Mouse (Mus musculus) forebrain, embryonic 14.5 days (tissue): ENCODE measurements around the gene Itpk1. TPM values are rescaled to one million over a fixed set of nuclear protein-coding genes. Genes with fewer than 3 reads are reported as not detected.

Source experiments
- ATAC-seq: fragments of 200-750 bp; cut with Nextera tagmentation; 2 replicates; pipeline ENCODE4 v1.8.0; 2017; ENCODE audit warnings: mild to moderate bottlenecking, moderate library complexity
- DNase-seq: peaks from one replicate; pipeline ENCODE4 v3.0.0-alpha.2; 2015; ENCODE audit warnings: low spot score
- H3K27ac ChIP-seq: fragments of 300-500 bp; sonication (generic); 2 replicates; pipeline ENCODE4 v1.5.1; 2014; ENCODE audit warnings: low read depth, mild to moderate bottlenecking, control low read depth, low read length, moderate library complexity
- H3K27me3 ChIP-seq: fragments of 300-500 bp; sonication (generic); replicated peaks from 2 replicates; pipeline ENCODE4 v1.6.1; 2014; ENCODE audit warnings: low read length, control low read depth, mixed read lengths; ENCODE audit not compliant: control insufficient read depth, insufficient read depth
- H3K36me3 ChIP-seq: fragments of 300-500 bp; sonication (generic); 2 replicates; pipeline ENCODE4 v1.6.1; 2014; ENCODE audit warnings: low read length, control low read depth; ENCODE audit not compliant: control insufficient read depth, insufficient read depth
- H3K4me1 ChIP-seq: fragments of 300-500 bp; sonication (generic); 2 replicates; pipeline ENCODE4 v1.6.1; 2014; ENCODE audit warnings: antibody characterized with exemption, low read length, control low read depth; ENCODE audit not compliant: control insufficient read depth, insufficient read depth
- H3K4me2 ChIP-seq: fragments of 300-500 bp; sonication (generic); 2 replicates; pipeline ENCODE4 v1.6.1; 2014; ENCODE audit warnings: mild to moderate bottlenecking, control low read depth, low read length
- H3K4me3 ChIP-seq: fragments of 300-500 bp; sonication (generic); 2 replicates; pipeline ENCODE4 v1.5.1; 2014; ENCODE audit warnings: low read depth, low read length, control low read depth
- H3K9ac ChIP-seq: fragments of 300-500 bp; sonication (generic); 2 replicates; pipeline ENCODE4 v1.6.1; 2014; ENCODE audit warnings: mild to moderate bottlenecking, low read length, control low read depth, moderate library complexity
- H3K9me3 ChIP-seq: fragments of 300-500 bp; sonication (generic); replicated peaks from 2 replicates; pipeline ENCODE4 v1.6.1; 2016; ENCODE audit warnings: low read length, control low read depth, mixed read lengths; ENCODE audit not compliant: control insufficient read depth
- WGBS: fragments of 180-500 bp; shearing (Covaris S2); extraction: QIAGEN DNeasy Blood & Tissue Kit; methylation state at CpG from one replicate; pipeline ENCODE4 v1.1.7; 2014; 5-methylcytosine and 5-hydroxymethylcytosine counted together
- microRNA counts: library from miRNA; unstranded; fragments of <30 nt; microRNA quantifications from one replicate; lab custom pipeline; 2016
- microRNA-seq: library from miRNA; unstranded; fragments of <30 nt; microRNA quantifications from one replicate; pipeline ENCODE4, GENCODE M21; 2016
- polyA plus RNA-seq: library from polyadenylated mRNA; unstranded; fragments of >200 nt; fragmentation: Nextera tagmentation; extraction: Ambion mirVana; gene quantifications from 2 replicates; pipeline ENCODE4 v1.2.1, GENCODE M21; 2014

Itpk1 gene
- polyA plus RNA-seq, 1 experiment from 2014 or later: 47.1 TPM

- Histone ChIP-seq H3K4me3 (no peak overlapping the region), H3K4me1 (peaks cover 4% of the 10 kb centered on the region; the same call in 1 of the 2 replicates), H3K9me3 (no peaks in the 10 kb centered on the region), H3K4me2 (no peak overlapping the region), H3K27ac (no peak overlapping the region), H3K36me3 (no peaks in the 10 kb centered on the region), H3K9ac (no peak overlapping the region), H3K27me3 (no peaks in the 10 kb centered on the region)
- ATAC-seq (no peak), DNase-seq (no peak)
- 58% methylated on average over 3 of the region's 3 CpGs for WGBS
These were observed 180.5 kb downstream of the Itpk1 start for GRCm38 (mm10) chr12:102524216-102524615.

GRCm38 (mm10) chr12:102521777-102522319, 182.9 kb downstream of the Itpk1 start:
- no peak overlapping the region for H3K27ac ChIP-seq
- H3K4me2 ChIP-seq: no peak overlapping the region
- H3K4me3 ChIP-seq: no peak overlapping the region
- H3K36me3 ChIP-seq: no peaks in the 10 kb centered on the region
- ATAC-seq: peak; percentile 29; the same call in 1 of the 2 replicates
- no peak overlapping the region for H3K9ac ChIP-seq
- peaks cover 4% of the 10 kb centered on the region; the same call in 1 of the 2 replicates for H3K4me1 ChIP-seq
- H3K9me3 ChIP-seq: no peaks in the 10 kb centered on the region
- H3K27me3 ChIP-seq: no peaks in the 10 kb centered on the region
- DNase-seq: peak; percentile 62
- WGBS: 24% methylated on average over 13 of the region's 13 CpGs

GRCm38 (mm10) chr12:102519929-102520720, 184.6 kb downstream of the Itpk1 start:
- no peak for ATAC-seq
- no peaks in the 10 kb centered on the region for H3K9me3 ChIP-seq
- H3K27me3 ChIP-seq: no peaks in the 10 kb centered on the region
- H3K4me3 ChIP-seq: no peak overlapping the region
- H3K9ac ChIP-seq: no peak overlapping the region
- H3K27ac ChIP-seq: no peak overlapping the region
- no peak for DNase-seq
- 88% methylated on average over 12 of the region's 12 CpGs for WGBS
- H3K4me2 ChIP-seq: no peak overlapping the region
- H3K4me1 ChIP-seq: peaks cover 4% of the 10 kb centered on the region; the same call in 1 of the 2 replicates
- H3K36me3 ChIP-seq: no peaks in the 10 kb centered on the region

MicroRNA genes within 50 kb of the gene (microRNA counts, 519-probe panel; counts per million panel counts)
- microRNA mmu-miR-1936 (lab: Ali Mortazavi, UCI): not detected

Small RNA genes within 50 kb of the gene (microRNA-seq; reads per million reads assigned to microRNA genes)
- not detected for gene Mir1936

Other genes starting within 250 kb of the Itpk1 start
- 34.1 and 34.2 TPM in 2 replicates for gene Golga5, start 235.8 kb downstream of the Itpk1 start, polyA plus RNA-seq
- gene Chga, start 150.0 kb downstream of the Itpk1 start, polyA plus RNA-seq: 63.3 and 76.8 TPM in 2 replicates
- 47.0 and 59.8 TPM in 2 replicates for gene Moap1, start 38.7 kb upstream of the Itpk1 start, polyA plus RNA-seq
- 12.3 and 14.2 TPM in 2 replicates for gene Tmem251, start 38.8 kb upstream of the Itpk1 start, polyA plus RNA-seq
- gene Gm28051, start 52.8 kb upstream of the Itpk1 start, polyA plus RNA-seq: not detected in 2 replicates
- 30.6 and 36.6 TPM in 2 replicates for gene Gon7, start 52.9 kb upstream of the Itpk1 start, polyA plus RNA-seq
- 53.0 and 58.2 TPM in 2 replicates for gene Ubr7, start 53.0 kb upstream of the Itpk1 start, polyA plus RNA-seq
- gene Gm20604, start 53.7 kb upstream of the Itpk1 start, polyA plus RNA-seq: 40.4 and 41.3 TPM in 2 replicates
- 15.6 and 17.2 TPM in 2 replicates for gene Btbd7, start 173.5 kb upstream of the Itpk1 start, polyA plus RNA-seq
- not detected in 2 replicates for gene Cox8c, start 194.4 kb upstream of the Itpk1 start, polyA plus RNA-seq
- 6.0 and 7.5 TPM in 2 replicates for gene Unc79, start 243.9 kb upstream of the Itpk1 start, polyA plus RNA-seq